Mouse (Mus musculus): ENCODE measurements around the gene Selenbp2. TPM values are rescaled to one million over a fixed set of nuclear protein-coding genes. Genes with fewer than 3 reads are reported as not detected.
"Not testable (repeated sequence)": the region's sequence is repeated elsewhere in the genome, so short reads cannot be mapped to it uniquely, and the experiment has no call there.

The Selenbp2 gene
- total and polyA plus RNA-seq, 2 experiments from 2014 or later, result 1.0 to 1.4 TPM

DNA sequence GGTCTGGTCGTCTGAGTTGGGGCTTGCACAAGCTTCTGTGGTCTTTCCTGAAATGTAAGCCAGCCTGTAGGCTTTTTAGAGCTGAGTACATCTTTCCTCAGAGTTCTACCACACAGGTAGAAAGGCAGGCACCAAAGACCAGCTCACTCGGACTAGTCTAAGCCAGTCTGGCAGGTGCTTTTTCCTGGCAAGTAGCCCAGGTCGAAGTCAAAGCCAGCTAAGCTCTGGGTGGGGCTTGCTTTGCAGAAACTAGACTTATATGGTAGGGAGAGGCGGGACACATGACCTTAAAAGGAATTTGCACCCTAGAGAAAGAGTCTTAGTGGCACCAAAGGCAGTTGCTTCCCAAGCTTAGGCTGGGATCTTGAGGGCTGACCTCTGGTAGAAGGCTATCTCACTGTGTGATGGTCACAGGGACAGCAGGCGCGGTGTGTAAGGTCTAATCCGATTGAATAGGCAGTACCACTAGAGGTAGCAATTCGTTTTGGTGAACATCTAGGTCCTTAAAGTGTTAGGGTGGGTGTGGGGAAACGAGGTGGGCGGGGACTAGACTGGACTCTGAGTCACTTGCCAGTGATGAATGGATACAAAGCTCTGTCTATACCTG lies 34.1 kb upstream of the Selenbp2 start:
- H3K9ac ChIP-seq (replicated peaks; ENCODE audit: low read length, poor library complexity, severe bottlenecking); H3K27me3 ChIP-seq (ENCODE audit: insufficient read depth, low read length); H3K9me3 ChIP-seq (ENCODE audit: low read length); H3K27ac ChIP-seq (ENCODE audit: low read depth, low read length); H3K36me3 ChIP-seq (ENCODE audit: insufficient read depth, low read length); H3K4me1 ChIP-seq (ENCODE audit: insufficient read depth, low read length): not testable (repeated sequence)
- 39% methylated on average over 7 of the region's 10 CpGs for WGBS
- peak; percentile 24 for TF ChIP-seq CTCF (IDR thresholded peaks at IDR 0.05)
- Histone ChIP-seq H3K4me3 (ENCODE audit: low read depth, low read length) (peak overlapping the region; percentile 19), H3K4me2 (ENCODE audit: low read depth, low read length, poor library complexity, severe bottlenecking) (peak overlapping the region; percentile 41; the same call in 1 of the 2 replicates)
- peak; percentile 5 for DNase-seq (ENCODE audit: low spot score)
- peak; percentile 74 for ATAC-seq (ENCODE audit: low FRiP score)

DNA sequence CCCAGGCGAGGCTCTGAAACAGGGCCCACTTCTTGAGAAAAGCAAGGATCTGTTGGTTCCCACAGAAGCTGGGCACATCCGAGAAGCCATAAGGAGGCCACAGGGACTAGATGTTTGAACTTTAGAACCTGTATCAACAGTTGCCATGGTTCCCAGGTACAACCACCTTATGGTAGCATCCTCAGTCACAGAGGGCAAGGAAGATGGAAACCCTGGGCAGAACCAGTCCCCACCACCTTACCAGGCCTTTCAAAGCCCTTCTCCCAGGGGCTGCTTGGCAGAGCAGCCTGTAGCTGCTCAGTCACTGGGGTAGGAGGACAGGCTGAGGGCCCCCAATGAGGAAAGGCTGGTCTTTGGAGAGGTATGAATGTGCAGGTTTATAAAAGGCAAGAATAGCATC lies 32.5 kb upstream of the Selenbp2 start:
- not testable (repeated sequence) for H3K27me3 ChIP-seq (ENCODE audit: insufficient read depth, low read length); H3K27ac ChIP-seq (ENCODE audit: low read depth, low read length); H3K4me1 ChIP-seq (ENCODE audit: insufficient read depth, low read length); H3K4me3 ChIP-seq (ENCODE audit: low read depth, low read length); DNase-seq (ENCODE audit: low spot score); H3K36me3 ChIP-seq (ENCODE audit: insufficient read depth, low read length); H3K9me3 ChIP-seq (ENCODE audit: low read length); H3K4me2 ChIP-seq (ENCODE audit: low read depth, low read length, poor library complexity, severe bottlenecking); ATAC-seq (ENCODE audit: low FRiP score); H3K9ac ChIP-seq (replicated peaks; ENCODE audit: low read length, poor library complexity, severe bottlenecking)
- WGBS, result 92% methylated on average over 2 of the region's 2 CpGs

GRCm38 (mm10) chr3:94665060-94665802 lies 28.1 kb upstream of the Selenbp2 start:
- WGBS, result 91% methylated on average over 3 of the region's 5 CpGs
- ATAC-seq (ENCODE audit: low FRiP score); H3K9ac ChIP-seq (replicated peaks; ENCODE audit: low read length, poor library complexity, severe bottlenecking); H3K27me3 ChIP-seq (ENCODE audit: insufficient read depth, low read length); H3K4me3 ChIP-seq (ENCODE audit: low read depth, low read length); DNase-seq (ENCODE audit: low spot score); H3K4me2 ChIP-seq (ENCODE audit: low read depth, low read length, poor library complexity, severe bottlenecking); H3K9me3 ChIP-seq (ENCODE audit: low read length); H3K36me3 ChIP-seq (ENCODE audit: insufficient read depth, low read length); H3K4me1 ChIP-seq (ENCODE audit: insufficient read depth, low read length); H3K27ac ChIP-seq (ENCODE audit: low read depth, low read length): not testable (repeated sequence)

DNA sequence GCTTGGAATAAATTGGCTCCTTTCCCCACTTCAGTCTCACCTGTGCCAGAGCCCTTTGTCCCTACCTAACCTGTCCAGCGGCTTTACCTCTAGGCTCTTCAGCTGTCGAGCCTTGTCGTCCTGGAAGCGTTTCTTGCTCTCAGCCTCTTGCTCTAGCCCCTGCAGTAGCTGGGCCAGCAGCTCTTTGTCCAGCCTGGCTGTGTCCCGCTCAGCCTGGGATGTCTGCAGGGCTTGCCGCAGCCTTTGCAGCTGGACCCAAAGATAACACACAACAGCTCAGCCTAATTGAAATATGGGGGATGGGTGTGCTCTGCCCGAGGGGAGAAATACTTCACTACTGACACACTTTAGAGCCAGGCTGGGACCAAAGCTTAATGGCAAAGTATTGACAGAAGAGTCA lies 27.5 kb upstream of the Selenbp2 start:
- not testable (repeated sequence) for H3K4me3 ChIP-seq (ENCODE audit: low read depth, low read length); H3K27ac ChIP-seq (ENCODE audit: low read depth, low read length); H3K36me3 ChIP-seq (ENCODE audit: insufficient read depth, low read length); H3K4me1 ChIP-seq (ENCODE audit: insufficient read depth, low read length); DNase-seq (ENCODE audit: low spot score); H3K9me3 ChIP-seq (ENCODE audit: low read length); H3K4me2 ChIP-seq (ENCODE audit: low read depth, low read length, poor library complexity, severe bottlenecking); H3K27me3 ChIP-seq (ENCODE audit: insufficient read depth, low read length); H3K9ac ChIP-seq (replicated peaks; ENCODE audit: low read length, poor library complexity, severe bottlenecking); ATAC-seq (ENCODE audit: low FRiP score)
- WGBS, result 39% methylated on average over 7 of the region's 7 CpGs

GRCm38 (mm10) chr3:94675101-94675500 lies 18.3 kb upstream of the Selenbp2 start:
- not testable (repeated sequence) for DNase-seq (ENCODE audit: low spot score); H3K4me1 ChIP-seq (ENCODE audit: insufficient read depth, low read length); H3K9ac ChIP-seq (replicated peaks; ENCODE audit: low read length, poor library complexity, severe bottlenecking); H3K9me3 ChIP-seq (ENCODE audit: low read length); H3K36me3 ChIP-seq (ENCODE audit: insufficient read depth, low read length); ATAC-seq (ENCODE audit: low FRiP score); H3K27me3 ChIP-seq (ENCODE audit: insufficient read depth, low read length); H3K27ac ChIP-seq (ENCODE audit: low read depth, low read length); H3K4me3 ChIP-seq (ENCODE audit: low read depth, low read length); H3K4me2 ChIP-seq (ENCODE audit: low read depth, low read length, poor library complexity, severe bottlenecking)
- 87% methylated on average over 9 of the region's 9 CpGs for WGBS

GRCm38 (mm10) chr3:94679351-94679841 lies 14.0 kb upstream of the Selenbp2 start:
- WGBS, result 81% methylated on average over 8 of the region's 8 CpGs
- no peak for DNase-seq (ENCODE audit: low spot score)

DNA sequence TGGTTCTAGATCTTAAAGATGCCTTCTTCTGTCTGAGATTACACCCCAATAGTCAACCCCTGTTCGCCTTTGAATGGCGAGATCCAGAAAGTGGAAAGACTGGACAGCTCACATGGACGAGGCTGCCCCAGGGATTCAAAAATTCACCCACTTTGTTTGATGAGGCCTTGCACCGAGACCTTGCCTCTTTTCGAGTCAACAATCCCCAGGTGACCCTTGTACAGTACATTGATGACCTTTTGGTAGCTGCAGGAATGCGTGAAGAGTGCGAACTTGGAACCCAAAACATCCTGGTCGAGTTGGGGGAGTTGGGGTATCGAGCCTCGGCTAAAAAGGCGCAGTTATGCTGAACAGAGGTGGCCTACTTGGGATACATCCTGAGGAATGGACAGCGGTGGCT lies 13.3 kb upstream of the Selenbp2 start:
- DNase-seq (ENCODE audit: low spot score); H3K27ac ChIP-seq (ENCODE audit: low read depth, low read length); H3K9ac ChIP-seq (replicated peaks; ENCODE audit: low read length, poor library complexity, severe bottlenecking); ATAC-seq (ENCODE audit: low FRiP score); H3K4me3 ChIP-seq (ENCODE audit: low read depth, low read length); H3K9me3 ChIP-seq (ENCODE audit: low read length); H3K4me1 ChIP-seq (ENCODE audit: insufficient read depth, low read length); H3K36me3 ChIP-seq (ENCODE audit: insufficient read depth, low read length); H3K4me2 ChIP-seq (ENCODE audit: low read depth, low read length, poor library complexity, severe bottlenecking); H3K27me3 ChIP-seq (ENCODE audit: insufficient read depth, low read length): not testable (repeated sequence)
- 93% methylated on average over 12 of the region's 12 CpGs for WGBS

More at GRCm38 (mm10) chr3:94679351-94679841, 14.0 kb upstream of the Selenbp2 start:
- Histone ChIP-seq H3K36me3 (ENCODE audit: insufficient read depth, low read length) (no peaks in the 10 kb centered on the region), H3K27me3 (ENCODE audit: insufficient read depth, low read length) (no peaks in the 10 kb centered on the region), H3K27ac (ENCODE audit: low read depth, low read length) (no peak overlapping the region), H3K9me3 (ENCODE audit: low read length) (no peaks in the 10 kb centered on the region), H3K4me1 (ENCODE audit: insufficient read depth, low read length) (no peaks in the 10 kb centered on the region), H3K4me2 (ENCODE audit: low read depth, low read length, poor library complexity, severe bottlenecking) (no peak overlapping the region), H3K9ac (replicated peaks; ENCODE audit: low read length, poor library complexity, severe bottlenecking) (no peak overlapping the region), H3K4me3 (ENCODE audit: low read depth, low read length) (no peak overlapping the region)
- no peak for ATAC-seq (ENCODE audit: low FRiP score)
- TF ChIP-seq CTCF (IDR thresholded peaks at IDR 0.05), result no peak
